Mouse (Mus musculus) CH12.LX (cell line): ENCODE results near the gene Cacna2d1. TPM values are rescaled to one million over a fixed set of nuclear protein-coding genes. Genes with fewer than 3 reads are reported as not detected.

Source experiments
- DNase-seq: peaks from one replicate; pipeline ENCODE4 v3.0.0-alpha.2; 2013; ENCODE audit errors: extremely low read depth
- H3K27ac ChIP-seq: 2 replicates; pipeline ENCODE4 v1.5.1; 2012; ENCODE audit warnings: low read depth, mild to moderate bottlenecking, control low read depth, moderate library complexity; ENCODE audit not compliant: insufficient read depth
- H3K27me3 ChIP-seq: replicated peaks from 2 replicates; pipeline ENCODE3; 2012; ENCODE audit warnings: inconsistent platforms
- H3K36me3 ChIP-seq, 2 experiments: replicated peaks in 1 of 2; 2 replicates each; pipeline versions ENCODE3 to v1.6.1; 2012; ENCODE audit warnings: inconsistent platforms in 1 of 2, low read length in 1 of 2, mild to moderate bottlenecking in 1 of 2, mixed read lengths in 1 of 2, moderate library complexity in 1 of 2; ENCODE audit not compliant: control insufficient read depth in 1 of 2, insufficient read depth in 1 of 2
- H3K4me1 ChIP-seq, 2 experiments: 2 replicates each; pipeline ENCODE4 v1.6.1; 2012; ENCODE audit warnings: inconsistent platforms in 1 of 2, moderate library complexity in 1 of 2; ENCODE audit not compliant: insufficient read depth in 2 of 2, control insufficient read depth in 1 of 2
- H3K4me2 ChIP-seq: 2 replicates; pipeline ENCODE4 v1.6.1; 2012; ENCODE audit warnings: low read depth, mild to moderate bottlenecking, control low read depth; ENCODE audit not compliant: poor library complexity, insufficient read depth, severe bottlenecking
- H3K4me3 ChIP-seq, 3 experiments: fragments of 150-350 bp in 1 of 3; sonication (generic) in 1 of 3; replicated peaks in 1 of 3; 2 replicates each; pipeline versions ENCODE3 to v1.5.1; 2011 to 2012; ENCODE audit warnings: low read depth in 2 of 3, low read length in 2 of 3, mild to moderate bottlenecking in 2 of 3, moderate library complexity in 2 of 3, control low read depth in 1 of 3, improper control_type of control experiment in 1 of 3, inconsistent platforms in 1 of 3, mixed read lengths in 1 of 3; ENCODE audit not compliant: poor library complexity in 1 of 3
- H3K79me2 ChIP-seq: replicated peaks from 2 replicates; pipeline ENCODE4 v1.6.1; 2012; ENCODE audit warnings: mild to moderate bottlenecking, moderate library complexity; ENCODE audit not compliant: control insufficient read depth, poor library complexity, insufficient read depth, severe bottlenecking; ENCODE audit errors: extremely low read depth
- H3K9ac ChIP-seq: 2 replicates; pipeline ENCODE4 v1.6.1; 2012; ENCODE audit warnings: low read depth, mild to moderate bottlenecking, control low read depth, moderate library complexity; ENCODE audit not compliant: insufficient read depth
- H3K9me3 ChIP-seq: replicated peaks from 2 replicates; pipeline ENCODE3; 2012; ENCODE audit warnings: low read length, inconsistent platforms, mixed read lengths
- E2F4 ChIP-seq: IDR thresholded peaks from 2 replicates; pipeline ENCODE4 v1.6.1; 2011; ENCODE audit warnings: low read depth, low read length, improper control_type of control experiment; ENCODE audit not compliant: insufficient replicate concordance
- ELF1 ChIP-seq: IDR thresholded peaks from 2 replicates; pipeline ENCODE4 v1.6.1; 2014; ENCODE audit warnings: low read depth, mild to moderate bottlenecking, inconsistent platforms, low read length, improper control_type of control experiment
- IRF4 ChIP-seq: IDR thresholded peaks from 2 replicates; pipeline ENCODE4 v1.6.1; 2014; ENCODE audit warnings: low read depth, mild to moderate bottlenecking, inconsistent platforms, low read length, improper control_type of control experiment
- JUN ChIP-seq: IDR thresholded peaks from 2 replicates; pipeline ENCODE4 v1.6.1; 2011; ENCODE audit warnings: low read depth, mild to moderate bottlenecking, low read length, improper control_type of control experiment, moderate library complexity; ENCODE audit not compliant: insufficient read depth
- JUND ChIP-seq: conservative IDR thresholded peaks from 2 replicates; pipeline ENCODE4 v1.6.1; 2011; ENCODE audit warnings: low read depth, low read length, improper control_type of control experiment
- KAT2A ChIP-seq: IDR thresholded peaks from 2 replicates; pipeline ENCODE4 v1.6.1; 2012; ENCODE audit warnings: low read length, improper control_type of control experiment, inconsistent platforms; ENCODE audit not compliant: insufficient replicate concordance
- MAZ ChIP-seq: IDR thresholded peaks from 2 replicates; pipeline ENCODE4 v1.6.1; 2012; ENCODE audit warnings: low read depth, mild to moderate bottlenecking, inconsistent platforms, low read length, improper control_type of control experiment, moderate library complexity
- MYC ChIP-seq: IDR thresholded peaks from 2 replicates; pipeline ENCODE4 v1.6.1; 2011; ENCODE audit warnings: low read depth, mild to moderate bottlenecking, improper control_type of control experiment, low read length
- NELFE ChIP-seq: IDR thresholded peaks from 2 replicates; pipeline ENCODE4 v1.6.1; 2011; ENCODE audit warnings: low read depth, low read length, improper control_type of control experiment
- PAX5 ChIP-seq: IDR thresholded peaks from 2 replicates; pipeline ENCODE4 v1.6.1; 2012; ENCODE audit warnings: low read length, inconsistent platforms, mixed read lengths
- POLR2A ChIP-seq: IDR thresholded peaks from 2 replicates; pipeline ENCODE4 v1.6.1; 2011; ENCODE audit warnings: low read depth, mild to moderate bottlenecking, improper control_type of control experiment, low read length
- POLR2AphosphoS2 ChIP-seq: IDR thresholded peaks from 2 replicates; pipeline ENCODE4 v1.6.1; 2011; ENCODE audit warnings: low read depth, low read length, improper control_type of control experiment
- RAD21 ChIP-seq: IDR thresholded peaks from 2 replicates; pipeline ENCODE4 v1.6.1; 2011; ENCODE audit warnings: low read depth, mild to moderate bottlenecking, low read length, improper control_type of control experiment, moderate library complexity
- TBP ChIP-seq: conservative IDR thresholded peaks from 2 replicates; pipeline ENCODE4 v1.6.1; 2011; ENCODE audit warnings: low read depth, low read length, improper control_type of control experiment
- UBTF ChIP-seq: IDR thresholded peaks from 2 replicates; pipeline ENCODE4 v1.6.1; 2012; ENCODE audit warnings: low read depth, mild to moderate bottlenecking, inconsistent platforms, low read length, improper control_type of control experiment, moderate library complexity
- USF1 ChIP-seq: IDR thresholded peaks from 2 replicates; pipeline ENCODE4 v1.6.1; 2014; ENCODE audit warnings: low read depth, mild to moderate bottlenecking, inconsistent platforms, low read length, improper control_type of control experiment
- USF2 ChIP-seq: conservative IDR thresholded peaks from 2 replicates; pipeline ENCODE4 v1.6.1; 2011; ENCODE audit warnings: low read depth, low read length, improper control_type of control experiment
- ZC3H11A ChIP-seq: IDR thresholded peaks from 2 replicates; pipeline ENCODE4 v1.6.1; 2012; ENCODE audit warnings: low read depth, mild to moderate bottlenecking, inconsistent platforms, low read length, improper control_type of control experiment
- ZKSCAN1 ChIP-seq: IDR thresholded peaks from 2 replicates; pipeline ENCODE4 v1.6.1; 2012; ENCODE audit warnings: low read depth, inconsistent platforms, low read length, improper control_type of control experiment, borderline replicate concordance
- ZMIZ1 ChIP-seq: IDR thresholded peaks from 2 replicates; pipeline ENCODE4 v1.6.1; 2012; ENCODE audit warnings: low read depth, mild to moderate bottlenecking, inconsistent platforms, low read length, improper control_type of control experiment
- dilution Hi-C: fragments of 300-500 bp; cut with MboI; formaldehyde crosslinking; loops from 2 replicates; pipeline ENCODE4 v1.14.3; 2020; ENCODE audit warnings: low sequenced_read_pairs; ENCODE audit not compliant: extremely low pct_unique_long_range_greater_than_20kb, extremely low pct_ligation_motif_present
- in situ Hi-C: fragments of 300-500 bp; cut with MboI; formaldehyde crosslinking; loops from 3 replicates; pipeline ENCODE4 v1.14.3; 2019; ENCODE audit warnings: low sequenced_read_pairs, low pct_ligation_motif_present, low pct_unique_long_range_greater_than_20kb, mixed read lengths
- polyA plus RNA-seq: library from polyadenylated mRNA; unstranded; fragments of >175 nt; gene quantifications from 2 replicates; pipeline ENCODE4 v1.2.1, GENCODE M21; 2012; ENCODE audit warnings: low read depth; ENCODE audit not compliant: insufficient read length
- total RNA-seq, 2 experiments: library from RNA; depleted of rRNA; stranded (reverse); fragments of 300-350 nt in 1 of 2; fragments of >200 nt in 1 of 2; gene quantifications; 2 replicates each; pipeline ENCODE4 v1.2.3; 2012 to 2014

The Cacna2d1 gene
- total and polyA plus RNA-seq, 3 experiments = 0.13 to 1.3 (median 0.28) TPM

GRCm38 (mm10) chr5:15896706-15897105, 37.8 kb upstream of the Cacna2d1 start:
- no peak for DNase-seq
- dilution Hi-C loops = no loop called here

GRCm38 (mm10) chr5:15906446-15906845, 28.0 kb upstream of the Cacna2d1 start:
- Histone ChIP-seq H3K9ac (no peak overlapping the region), H3K27ac (no peak overlapping the region), H3K79me2 (no peaks in the 10 kb centered on the region), H3K4me3 (no peak overlapping the region), H3K4me1 (no peaks in the 10 kb centered on the region), H3K36me3 (no peaks in the 10 kb centered on the region), H3K4me2 (no peak overlapping the region), H3K9me3 (peaks cover 7% of the 10 kb centered on the region), H3K27me3 (no peaks in the 10 kb centered on the region)
- in situ Hi-C loops = no loop called here
- no peak for DNase-seq
- no peak for TF ChIP-seq KAT2A
- TF ChIP-seq IRF4 = no peak
- no peak for TF ChIP-seq ZKSCAN1
- no peak for TF ChIP-seq POLR2AphosphoS2
- no peak for TF ChIP-seq UBTF
- no peak for TF ChIP-seq RAD21
- TF ChIP-seq USF1 = no peak
- dilution Hi-C loops = no loop called here

More at GRCm38 (mm10) chr5:15896706-15897105, 37.8 kb upstream of the Cacna2d1 start:
- peaks cover 4% of the 10 kb centered on the region for H3K9me3 ChIP-seq
- H3K79me2 ChIP-seq = no peaks in the 10 kb centered on the region
- H3K4me3 ChIP-seq = no peak overlapping the region
- no peak overlapping the region for H3K4me2 ChIP-seq
- no peaks in the 10 kb centered on the region for H3K27me3 ChIP-seq
- H3K36me3 ChIP-seq = no peaks in the 10 kb centered on the region
- H3K4me1 ChIP-seq = no peaks in the 10 kb centered on the region
- no peak for TF ChIP-seq POLR2A
- no peak for TF ChIP-seq POLR2AphosphoS2
- no peak for TF ChIP-seq MYC
- TF ChIP-seq MAZ = no peak
- TF ChIP-seq TBP = no peak
- TF ChIP-seq USF1 = no peak
- TF ChIP-seq ZMIZ1 = no peak
- TF ChIP-seq ELF1 = no peak
- TF ChIP-seq IRF4 = no peak
- no peak for TF ChIP-seq E2F4
- TF ChIP-seq JUND = no peak
- TF ChIP-seq UBTF = no peak
- TF ChIP-seq USF2 = no peak
- no peak for TF ChIP-seq PAX5
- TF ChIP-seq JUN = no peak
- TF ChIP-seq ZC3H11A = no peak
- TF ChIP-seq NELFE = no peak
- TF ChIP-seq, all 38 proteins: peak for 0
- no peak overlapping the region for H3K27ac ChIP-seq
- in situ Hi-C loops = no loop called here
- H3K9ac ChIP-seq = no peak overlapping the region
